Comparison of ENCODE assay signal across 9 mouse cellular contexts in the genomic region with DNA sequence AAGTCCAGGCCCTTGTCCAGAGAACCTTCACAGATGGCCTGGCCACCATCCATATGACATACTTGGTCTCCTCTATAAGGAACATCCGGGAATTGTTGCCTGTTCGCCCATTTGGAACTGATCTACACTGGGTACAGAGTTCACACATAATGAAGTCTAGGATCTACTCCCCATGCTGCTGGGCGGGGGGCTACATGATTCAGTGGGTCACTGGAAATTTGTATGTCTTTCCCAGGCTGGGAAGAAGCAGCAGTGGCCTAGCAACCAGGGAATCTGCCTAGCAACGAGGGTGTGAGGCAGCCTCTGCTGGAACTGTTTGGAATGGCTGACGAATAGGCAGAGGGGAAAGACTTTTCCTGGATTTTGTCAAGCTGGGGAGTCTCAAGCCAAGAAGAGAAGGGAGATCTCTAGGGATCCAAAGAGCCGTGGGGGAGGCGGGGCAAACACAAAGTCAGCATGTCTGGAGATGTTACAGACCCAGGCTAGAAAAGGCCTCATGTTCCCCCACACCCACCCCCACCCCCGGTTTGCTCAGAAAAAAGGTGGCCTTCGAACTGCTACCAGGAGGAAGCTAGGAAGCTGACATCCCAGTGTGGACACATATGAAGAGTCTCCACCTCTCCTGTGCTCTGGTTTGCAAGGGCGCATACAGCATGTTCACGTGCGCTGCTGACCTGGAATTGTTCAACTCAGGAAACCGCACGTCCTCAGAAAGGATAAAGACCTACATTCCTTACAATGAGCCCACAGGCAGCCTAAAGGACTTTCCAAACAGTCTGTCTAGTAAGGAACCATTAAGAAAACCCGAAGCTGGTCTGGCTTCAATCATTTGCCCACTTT. TPM values are rescaled to one million over a fixed set of nuclear protein-coding genes. Genes with fewer than 3 reads are reported as not detected.
DNase-seq lines count a peak whose midpoint lies in the region; ATAC-seq lines count a peak whose summit lies in the region.
"Had no signal": no experiment of that assay in that cellular context is flagged by ENCODE, and none has a peak within 500 bp of the region (broad histone marks: within the 10 kb centered on the region; RNA-seq: fewer than 3 reads in every experiment).

No protein-coding gene starts in this region.

- H3K4me1 ChIP-seq in forebrain, embryonic 12.5 days, result peaks cover 19% of the 10 kb centered on the region
- no peaks in the 10 kb centered on the region for H3K4me1 ChIP-seq in liver, embryonic 12.5 days

- peak; percentile 69; the same call in 1 of the 2 replicates for ATAC-seq in frontal cortex, adult (ENCODE audit: low TSS enrichment)
- ATAC-seq in forebrain, embryonic 12.5 days (ENCODE audit: low FRiP score), result no peak
- no peak for ATAC-seq in liver, embryonic 12.5 days
- no peak for ATAC-seq in megakaryocyte progenitor cell, adult 5-6 weeks (replicated peaks; ENCODE audit: poor library complexity)
- ATAC-seq in monocyte, adult 5-6 weeks (replicated peaks; ENCODE audit: insufficient number of reproducible peaks, low FRiP score, low TSS enrichment, poor library complexity, severe bottlenecking), result no peak

- no peaks in the 10 kb centered on the region for H3K9me3 ChIP-seq in forebrain, embryonic 12.5 days
- H3K9me3 ChIP-seq in liver, embryonic 12.5 days (replicated peaks), result no peaks in the 10 kb centered on the region
- H3K9me3 ChIP-seq: lung, embryonic 15.5 days had no signal

- intact Hi-C loops in heart, postnatal 36 days (cut with DNase I), result loop anchor here (2.0 kb wide), 1 partner anchor 21 kb away; no protein-coding TSS in a partner anchor

- no peak for DNase-seq in frontal cortex, postnatal 25 days (ENCODE audit: low spot score in 2 of 2)
- DNase-seq in 3T3-L1 (ENCODE audit: low read depth, low spot score), result peak; percentile 49
- DNase-seq in heart, postnatal 36 days, result peak; percentile 44 to 56

- no peaks in the 10 kb centered on the region for H3K27me3 ChIP-seq in forebrain, embryonic 12.5 days
- H3K27me3 ChIP-seq in liver, embryonic 12.5 days (replicated peaks), result peaks cover 17% of the 10 kb centered on the region; the same call in 1 of the 2 replicates
- H3K27me3 ChIP-seq: lung, embryonic 15.5 days had no signal

- H3K9ac ChIP-seq in forebrain, embryonic 12.5 days, result no peak overlapping the region
- no peak overlapping the region for H3K9ac ChIP-seq in liver, embryonic 12.5 days
- H3K9ac ChIP-seq: lung, embryonic 15.5 days had no signal

- H3K27ac ChIP-seq in forebrain, embryonic 12.5 days, result peak overlapping the region; percentile 54; the same call in 1 of the 2 replicates
- H3K27ac ChIP-seq in liver, embryonic 12.5 days, result peak overlapping the region; percentile 51
- H3K27ac ChIP-seq: lung, embryonic 15.5 days had no signal

- H3K4me3 ChIP-seq in forebrain, embryonic 12.5 days (replicated peaks), result no peak overlapping the region
- H3K4me3 ChIP-seq in liver, embryonic 12.5 days, result no peak overlapping the region
- H3K4me3 ChIP-seq: lung, embryonic 15.5 days had no signal

- H3K4me2 ChIP-seq in forebrain, embryonic 12.5 days, result no peak overlapping the region
- no peak overlapping the region for H3K4me2 ChIP-seq in liver, embryonic 12.5 days
- H3K4me2 ChIP-seq: lung, embryonic 15.5 days had no signal

- no peaks in the 10 kb centered on the region for H3K36me3 ChIP-seq in forebrain, embryonic 12.5 days (replicated peaks)
- no peaks in the 10 kb centered on the region for H3K36me3 ChIP-seq in liver, embryonic 12.5 days
- H3K36me3 ChIP-seq: lung, embryonic 15.5 days had no signal

- 47% methylated on average over 15 of the region's 15 CpGs for WGBS in forebrain, embryonic 12.5 days
- 47% methylated on average over 15 of the region's 15 CpGs for WGBS in liver, embryonic 12.5 days (ENCODE audit: insufficient replicate concordance)

RNA-seq across cellular contexts. Expression of gene Slf2, which starts 22.9 kb away (rescaled TPM):
- 48.7 and 53.3 TPM in 2 replicates for polyA plus RNA-seq in forebrain, embryonic 12.5 days (2016; fragmentation: Nextera tagmentation; extraction: Ambion mirVana)
- 10 to 100 TPM; 21.4 to 23.3 TPM for total RNA-seq in heart, postnatal 36 days (2021)
- 25.8 and 27.2 TPM in 2 replicates for polyA plus RNA-seq in liver, embryonic 12.5 days (2016; fragmentation: Nextera tagmentation; extraction: Ambion mirVana)
- total RNA-seq in megakaryocyte progenitor cell, adult 5-6 weeks (2015), result 28.4 and 34.7 TPM in 2 replicates
- total RNA-seq in megakaryocyte progenitor cell, adult 5-6 weeks (2017), result 35.4 and 42.4 TPM in 2 replicates
- 49.9 to 61.5 TPM (median 58.2 TPM) in 3 replicates for total RNA-seq in monocyte, adult 5-6 weeks (2017)

Comparison
In these comparisons a context has a peak if more than half of its experiments do, and no peak if none do; other contexts are left out.
1. DNase-seq: peak in 3T3-L1 (single experiment) and heart, postnatal 36 days (2 of 2); none in frontal cortex, postnatal 25 days (0 of 2).